Mouse (Mus musculus) myocyte (in vitro differentiated cells): ENCODE measurements around the gene Dync1h1.

ENCODE experiments used
- CEBPB ChIP-seq: IDR thresholded peaks from 2 replicates; pipeline ENCODE4 v1.6.1; 2011; ENCODE audit warnings: mild to moderate bottlenecking, moderate library complexity; ENCODE audit not compliant: poor library complexity, insufficient read depth, severe bottlenecking
- MAX ChIP-seq: IDR thresholded peaks from one replicate; pipeline ENCODE4 v1.6.1; 2011; ENCODE audit warnings: low read depth, mild to moderate bottlenecking, control low read depth
- MYOD1 ChIP-seq, 3 experiments: IDR thresholded peaks; one replicate each; pipeline ENCODE4 v1.6.1; 2011; ENCODE audit warnings: control low read depth in 2 of 3, low read depth in 2 of 3, mild to moderate bottlenecking in 2 of 3, moderate library complexity in 1 of 3; ENCODE audit not compliant: insufficient read length in 2 of 3, control insufficient read depth in 1 of 3
- MYOG ChIP-seq, 3 experiments: IDR thresholded peaks; one replicate each; pipeline ENCODE4 v1.6.1; 2011; ENCODE audit warnings: control low read depth in 2 of 3, low read depth in 2 of 3, mild to moderate bottlenecking in 2 of 3; ENCODE audit not compliant: insufficient read length in 2 of 3, control insufficient read depth in 1 of 3, insufficient read depth in 1 of 3
- POLR2A ChIP-seq: IDR thresholded peaks from one replicate; pipeline ENCODE4 v1.6.1; 2011; ENCODE audit warnings: low read depth, mild to moderate bottlenecking, control low read depth, moderate library complexity; ENCODE audit not compliant: insufficient read length
- POLR2AphosphoS2 ChIP-seq: IDR thresholded peaks from one replicate; pipeline ENCODE4 v1.6.1; 2011; ENCODE audit warnings: low read depth, control low read depth; ENCODE audit not compliant: insufficient read length
- SRF ChIP-seq: IDR thresholded peaks from one replicate; pipeline ENCODE4 v1.6.1; 2011; ENCODE audit warnings: low read depth; ENCODE audit not compliant: control insufficient read depth, insufficient read length
- TCF12 ChIP-seq: IDR thresholded peaks from one replicate; pipeline ENCODE4 v1.6.1; 2011; ENCODE audit warnings: mild to moderate bottlenecking, control low read depth; ENCODE audit not compliant: poor library complexity, insufficient read depth, severe bottlenecking
- USF1 ChIP-seq: IDR thresholded peaks from one replicate; pipeline ENCODE4 v1.6.1; 2011; ENCODE audit warnings: low read depth, mild to moderate bottlenecking, control low read depth, moderate library complexity

- TF ChIP-seq MYOG (IDR thresholded peaks at IDR 0.05; ENCODE audit: control insufficient read depth in 1 of 3, insufficient read depth in 1 of 3, insufficient read length in 2 of 3, low read depth in 2 of 3) (no peak), MAX (no peak), POLR2A (no peak), CEBPB (no peak), MYOD1 (IDR thresholded peaks at IDR 0.05; ENCODE audit: control insufficient read depth in 1 of 3, insufficient read length in 2 of 3, low read depth in 2 of 3) (no peak), POLR2AphosphoS2 (no peak), USF1 (no peak), TCF12 (no peak), SRF (no peak)
Observed at GRCm38 (mm10) chr12:110702556-110702955, 101.3 kb downstream of the Dync1h1 start, which contains the start of gene Hsp90aa1.
